Mouse (Mus musculus) heart, adult 18-20 months (tissue): ENCODE data around the gene Itsn1. TPM values are rescaled to one million over a fixed set of nuclear protein-coding genes. Genes with fewer than 3 reads are reported as not detected.
A peak's percentile ranks its signal among the peaks of the same experiment; 100 is the strongest.

Source experiments
- DNase-seq, 2 experiments: peaks; one replicate each; pipeline ENCODE4 v3.0.0; 2021 to 2022; ENCODE audit warnings: mixed read lengths in 1 of 2
- total RNA-seq, 2 experiments: library from RNA; stranded (reverse); gene quantifications; 2 replicates each; pipeline ENCODE4 v1.2.3; 2021

Itsn1 gene
- total RNA-seq, 2 experiments from 2014 or later, result 50.2 to 53.6 TPM

DNA sequence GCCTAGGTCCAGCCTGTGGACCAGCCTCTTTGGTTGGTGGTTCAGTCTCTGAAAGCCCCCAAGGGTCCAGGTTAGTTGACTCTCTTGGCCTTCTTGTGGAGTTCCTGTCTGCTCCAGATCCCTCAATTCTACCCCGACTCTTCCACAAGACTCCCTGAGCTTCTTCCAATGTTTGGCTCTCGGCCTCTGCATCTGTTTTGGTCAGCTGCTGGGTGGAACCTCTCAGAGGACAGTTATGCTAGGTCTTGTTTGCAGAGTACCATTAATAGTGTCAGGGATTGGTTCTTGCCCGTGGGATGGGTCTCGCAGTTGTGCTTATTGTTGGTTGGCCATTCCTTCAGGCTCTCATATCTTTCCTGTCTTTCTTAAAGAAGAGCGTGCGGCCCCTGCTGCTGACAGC lies 39.5 kb downstream of the Itsn1 start:
- peak; percentile 55 to 59 for DNase-seq

DNA sequence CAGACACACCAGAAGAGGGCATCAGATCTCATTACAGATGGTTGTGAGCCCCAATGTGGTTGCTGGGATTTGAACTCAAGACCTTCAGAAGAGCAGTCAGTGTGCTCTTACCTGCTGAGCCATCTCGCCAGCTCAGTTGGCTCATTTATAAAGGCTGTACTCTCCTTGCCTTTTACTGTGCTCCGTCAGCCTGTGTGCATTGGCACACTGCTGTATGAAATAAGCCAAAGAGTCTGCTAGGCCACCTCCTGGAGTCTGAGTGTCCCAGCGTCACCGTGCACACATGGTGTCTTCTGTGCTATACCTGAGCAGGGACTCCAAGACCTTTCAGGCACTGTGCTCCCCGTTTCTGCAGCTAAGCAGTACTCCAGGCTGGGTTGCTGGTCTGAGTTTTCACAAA lies 40.8 kb downstream of the Itsn1 start:
- no peak for DNase-seq

DNA sequence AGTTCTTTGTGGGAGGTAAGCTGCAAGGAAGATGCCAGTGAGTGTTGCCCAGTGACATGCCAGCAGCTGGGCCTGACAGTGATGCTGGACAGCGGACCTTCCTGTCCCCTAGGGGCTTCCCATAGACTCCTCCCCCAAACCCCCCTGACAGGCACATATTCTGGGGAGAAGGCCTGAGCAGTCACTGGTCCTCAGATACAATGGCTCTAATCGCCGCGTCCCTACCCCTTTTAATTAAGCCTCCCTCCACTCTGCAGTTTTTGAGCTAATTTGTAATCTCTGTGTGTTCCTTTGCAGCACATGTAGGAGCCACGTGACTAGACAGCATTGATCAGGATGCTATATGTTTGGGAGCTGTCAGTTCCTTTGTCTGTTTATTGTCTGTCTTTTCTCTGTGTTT lies 41.6 kb downstream of the Itsn1 start:
- no peak for DNase-seq

DNA sequence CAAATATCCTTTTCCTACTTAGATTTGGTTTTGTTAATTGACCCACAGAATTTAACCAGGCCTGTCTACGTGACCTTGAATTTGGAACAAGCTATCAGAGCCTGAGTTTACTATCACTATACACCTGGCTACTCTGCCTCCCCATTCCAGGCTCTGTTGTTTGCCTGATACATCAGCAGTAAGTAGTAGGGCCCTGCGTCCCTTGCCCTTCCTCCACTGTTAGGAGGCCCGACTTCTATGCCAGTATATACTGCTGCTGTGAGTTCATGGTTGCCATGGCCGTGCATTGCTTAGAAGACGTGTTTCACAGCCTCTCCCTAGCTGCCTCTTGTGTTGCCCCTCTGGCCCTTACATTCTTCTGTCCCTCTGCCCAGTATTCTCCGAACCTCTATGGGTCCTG lies 42.3 kb downstream of the Itsn1 start:
- no peak for DNase-seq

DNA sequence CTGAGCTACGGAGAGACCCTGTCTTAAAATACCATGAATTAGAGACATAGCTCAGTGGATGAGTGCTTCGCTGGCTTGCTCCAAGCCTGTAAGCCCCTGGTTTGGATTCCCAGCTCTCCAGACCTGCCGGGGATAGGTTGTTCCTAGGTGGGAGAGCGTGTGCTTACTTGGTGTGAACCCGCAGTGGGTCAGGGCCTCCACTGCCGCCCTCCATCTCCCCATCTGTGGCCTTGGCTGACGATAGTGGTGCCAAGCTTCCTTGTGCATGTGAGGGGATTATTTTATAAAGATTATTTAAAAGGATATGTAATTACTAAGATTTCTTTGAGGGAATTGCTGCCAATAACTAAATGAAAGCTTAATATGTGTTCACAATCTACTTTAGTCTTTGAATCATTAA lies 43.5 kb downstream of the Itsn1 start:
- no peak for DNase-seq

DNA sequence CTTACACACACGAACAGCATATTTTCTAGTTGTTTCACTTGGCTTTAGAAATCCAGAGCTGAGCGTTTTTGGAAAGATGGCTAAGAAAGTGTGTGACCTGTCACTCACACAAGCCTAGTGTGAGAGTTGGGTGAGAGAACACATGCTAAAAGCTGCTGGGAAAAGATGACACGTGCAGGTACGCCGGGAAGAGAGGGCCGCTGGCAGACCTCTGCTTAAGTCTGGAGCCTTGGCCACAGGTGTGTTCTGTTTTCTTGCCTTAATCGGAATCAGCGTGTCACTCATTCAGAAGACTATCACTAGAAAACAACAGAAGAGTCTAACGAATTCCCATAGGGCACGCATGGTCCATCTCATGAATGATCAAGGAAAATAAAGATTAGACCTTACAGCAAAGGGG lies 50.5 kb downstream of the Itsn1 start:
- DNase-seq, result no peak

DNA sequence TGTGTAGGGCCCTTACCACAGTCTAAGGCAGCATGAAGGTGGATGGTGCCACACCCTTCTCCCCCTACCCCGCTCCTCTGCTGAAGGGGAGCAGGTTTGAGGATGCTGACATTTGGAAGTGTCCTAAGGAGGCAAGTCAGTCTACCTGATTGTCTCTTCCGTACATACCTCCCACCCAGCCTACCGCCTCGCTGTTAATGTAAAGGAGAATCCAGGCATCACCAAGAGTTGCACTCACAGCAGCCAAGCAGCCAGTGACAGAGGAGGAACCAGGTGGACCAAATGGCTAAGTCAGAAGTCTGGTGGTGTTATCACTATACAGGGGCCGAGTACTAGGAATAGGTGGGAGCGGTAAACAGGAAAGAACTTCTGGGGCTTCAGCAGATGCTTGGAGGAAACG lies 51.1 kb downstream of the Itsn1 start:
- no peak for DNase-seq

DNA sequence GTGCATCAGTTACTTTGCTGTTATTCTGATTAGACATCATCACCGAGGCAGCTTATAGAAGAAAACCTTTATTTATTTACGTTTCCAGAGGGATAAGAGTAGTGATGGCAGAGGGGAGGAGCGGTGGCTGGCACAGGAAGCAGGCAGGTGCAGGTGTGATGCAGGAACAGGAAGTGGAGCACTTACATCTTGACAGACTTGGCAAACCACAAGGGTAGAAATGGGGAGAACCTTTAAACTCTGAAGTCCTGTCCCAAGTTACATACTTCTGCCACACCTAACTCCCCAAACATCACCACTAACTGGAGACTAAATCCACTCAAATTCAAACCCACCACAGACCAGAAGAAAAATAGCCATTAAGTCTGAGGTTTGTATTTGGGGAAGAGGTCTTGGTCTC lies 51.7 kb downstream of the Itsn1 start:
- DNase-seq, result no peak

DNA sequence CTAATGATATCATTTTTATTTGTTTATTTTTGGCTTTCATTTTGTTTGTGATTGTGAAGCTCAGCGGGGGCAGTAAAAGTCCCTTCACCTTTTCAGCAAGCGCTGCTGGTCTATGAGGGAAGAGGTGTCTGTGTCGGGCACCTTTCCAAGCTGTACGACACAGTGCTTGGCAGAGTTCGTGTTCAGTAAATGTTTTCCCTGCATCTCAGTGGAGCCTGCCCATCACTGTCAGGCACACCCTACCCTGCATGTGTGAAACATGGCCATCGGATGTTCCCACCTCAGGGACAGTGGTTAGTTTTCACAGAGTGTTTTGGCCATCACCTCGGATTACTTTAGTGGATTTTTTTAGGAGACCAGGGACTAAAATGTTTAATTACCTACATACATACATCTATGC lies 54.1 kb downstream of the Itsn1 start:
- no peak for DNase-seq

DNA sequence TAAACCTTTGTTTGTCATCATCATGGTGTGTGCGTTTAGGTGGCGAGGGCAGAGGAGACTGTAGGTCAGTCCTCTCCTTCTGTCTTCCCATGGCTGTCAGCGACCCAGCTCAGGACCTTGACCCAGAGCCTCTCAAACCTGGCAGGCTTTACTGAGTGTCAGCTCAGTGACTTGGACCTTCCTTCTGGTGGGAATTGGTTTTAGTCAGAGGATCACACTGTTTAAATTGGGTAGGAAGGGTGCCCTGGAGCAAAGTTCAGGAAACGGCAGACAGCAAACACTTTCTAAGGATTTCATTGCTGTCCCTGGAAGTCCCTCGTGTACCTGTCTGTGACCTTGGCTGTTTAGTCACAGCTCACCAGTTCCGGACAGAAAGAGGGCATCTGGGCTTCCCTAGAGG lies 55.2 kb downstream of the Itsn1 start:
- DNase-seq, result no peak

DNA sequence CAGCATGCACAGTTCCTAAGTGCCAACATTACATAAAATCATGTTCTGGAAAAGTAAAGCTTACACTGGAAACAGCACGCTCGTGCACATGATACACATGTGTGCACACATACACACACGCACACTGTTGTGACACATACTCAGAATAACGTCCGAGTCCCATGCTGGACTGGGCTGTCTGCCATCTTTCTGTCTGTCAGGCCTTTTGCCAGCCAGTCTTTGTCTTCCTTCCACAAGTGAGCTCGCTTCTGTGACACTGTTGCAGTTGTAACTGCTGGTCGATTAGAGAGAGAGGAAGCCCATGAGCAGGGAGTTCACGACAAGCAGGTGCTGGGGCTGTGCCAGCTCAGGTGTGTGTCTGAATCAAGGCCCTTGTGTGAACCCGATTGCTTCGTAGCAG lies 57.3 kb downstream of the Itsn1 start:
- peak; percentile 80 to 85 for DNase-seq

DNA sequence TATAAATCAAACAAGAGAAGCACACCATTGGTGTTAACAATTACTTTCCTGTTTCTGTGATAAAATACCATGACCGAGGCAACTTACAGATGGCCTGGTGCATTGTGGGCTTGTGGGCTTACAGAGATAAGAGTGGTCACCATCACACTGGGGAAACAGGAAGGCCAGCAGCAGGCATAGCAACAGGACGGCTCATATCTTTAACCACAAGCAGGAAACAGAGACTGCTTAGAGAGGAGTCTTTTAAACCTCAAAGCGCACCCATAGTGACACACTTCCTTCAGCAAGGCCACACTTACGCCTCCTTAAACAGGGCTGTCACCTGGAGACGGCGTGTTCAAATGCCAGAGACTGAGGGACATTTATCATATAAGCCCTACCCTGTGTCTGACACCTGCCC lies 60.6 kb downstream of the Itsn1 start:
- peak in 1 of 2 experiments; percentile 30 for DNase-seq

DNA sequence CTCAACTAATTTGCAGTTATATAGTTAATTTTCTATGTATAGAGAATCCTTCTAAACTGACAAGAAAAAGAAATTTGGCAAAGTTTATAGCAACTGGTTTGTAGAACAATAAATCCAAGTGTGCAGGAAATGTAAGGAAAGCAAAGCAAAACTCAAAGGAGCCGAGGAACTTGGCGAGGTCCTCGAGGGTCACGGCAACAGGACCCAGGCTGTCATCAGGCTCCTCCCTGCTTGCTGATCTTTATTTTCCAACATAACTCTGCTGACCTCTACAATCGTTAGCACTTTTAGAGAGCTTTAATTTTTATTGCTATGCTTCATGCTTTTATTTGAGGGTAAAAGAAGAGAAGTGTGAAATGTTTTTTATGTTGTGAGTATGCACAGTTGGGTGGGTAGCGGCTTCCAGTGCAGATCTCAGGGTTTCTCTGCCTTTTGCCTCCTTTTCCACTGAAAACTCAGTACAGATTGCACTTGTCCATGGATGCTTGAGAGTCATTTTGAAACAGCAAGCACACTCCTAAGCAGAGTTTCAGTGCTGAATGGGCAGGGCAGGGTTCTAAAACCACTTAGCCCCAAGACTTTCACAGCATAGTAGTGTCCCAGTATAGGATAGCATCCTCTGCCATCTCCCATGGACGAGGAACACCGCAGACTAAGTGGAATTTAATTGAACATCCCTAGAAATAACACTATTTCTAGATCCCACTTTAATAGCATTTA lies 63.6 kb downstream of the Itsn1 start:
- no peak for DNase-seq

DNA sequence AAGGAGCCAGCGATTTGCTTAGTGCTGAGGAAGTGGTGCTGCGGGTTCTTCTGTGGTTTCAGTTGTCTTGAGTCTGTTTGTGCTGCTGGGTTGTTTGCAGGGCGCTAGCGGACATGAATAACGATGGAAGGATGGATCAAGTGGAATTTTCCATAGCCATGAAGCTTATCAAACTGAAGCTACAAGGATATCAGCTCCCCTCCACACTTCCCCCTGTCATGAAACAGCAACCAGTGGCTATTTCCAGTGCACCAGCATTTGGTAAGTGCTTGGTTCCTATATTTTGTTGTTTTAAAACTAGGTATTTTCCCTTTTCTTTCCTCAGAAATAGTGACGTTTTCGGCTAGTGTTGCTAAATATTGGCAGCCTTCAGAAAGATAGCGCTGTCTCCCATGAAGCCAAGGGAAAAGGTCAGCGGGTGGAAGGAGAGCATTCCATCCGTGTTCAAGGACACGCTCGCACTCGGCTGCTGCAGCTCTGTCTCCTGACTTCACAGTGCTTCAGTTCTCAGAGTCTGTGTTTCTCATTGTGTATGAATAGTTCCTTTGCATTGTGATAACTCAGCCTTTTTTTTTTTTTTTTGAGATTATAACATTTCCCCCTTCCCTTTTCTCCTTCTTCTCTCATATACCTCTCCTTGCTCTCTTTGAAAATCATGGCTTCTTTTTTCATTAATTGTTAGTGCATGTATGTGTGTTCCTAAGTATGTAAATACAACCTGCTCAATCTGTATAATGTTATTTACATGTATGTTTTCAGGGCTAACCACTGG lies 64.6 kb downstream of the Itsn1 start:
- DNase-seq, result peak; percentile 60

DNA sequence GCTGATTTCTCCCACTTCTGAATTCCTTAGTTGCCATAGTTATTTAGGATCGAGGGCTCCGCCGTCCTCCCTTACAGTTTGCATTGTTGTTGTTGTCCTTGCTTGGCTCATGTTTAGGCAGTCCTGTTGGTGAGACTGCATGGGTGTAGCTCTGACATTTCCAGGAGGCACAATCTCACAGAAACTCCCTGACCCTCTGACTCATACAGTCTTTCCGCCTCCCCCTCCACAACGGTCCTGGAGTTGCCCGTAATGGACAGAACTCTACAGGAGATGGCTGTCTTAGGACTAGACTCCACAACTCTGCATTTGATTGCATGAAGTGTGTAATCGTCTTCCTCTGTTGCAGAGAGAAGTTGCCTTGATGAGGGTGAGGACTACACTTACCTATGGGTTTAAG lies 65.2 kb downstream of the Itsn1 start:
- DNase-seq, result no peak

DNA sequence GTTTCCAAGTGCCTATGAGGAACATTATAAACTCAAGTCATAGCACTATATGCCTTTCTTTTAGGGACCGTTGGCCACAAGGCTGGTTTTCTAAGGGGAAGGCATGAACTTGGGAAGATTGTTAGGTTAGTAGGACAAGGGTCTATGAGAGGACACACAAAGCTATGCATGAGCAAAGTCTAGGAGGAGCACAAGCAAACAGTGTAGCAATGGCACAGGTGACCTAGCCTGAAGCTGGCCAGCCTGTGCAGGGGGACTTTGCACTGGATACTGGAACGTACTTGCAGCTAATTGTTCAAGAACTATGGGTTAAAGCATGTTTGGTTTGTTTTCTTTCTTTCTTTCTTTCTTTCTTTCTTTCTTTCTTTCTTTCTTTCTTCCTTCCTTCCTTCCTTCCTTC lies 66.0 kb downstream of the Itsn1 start:
- DNase-seq, result no peak

DNA sequence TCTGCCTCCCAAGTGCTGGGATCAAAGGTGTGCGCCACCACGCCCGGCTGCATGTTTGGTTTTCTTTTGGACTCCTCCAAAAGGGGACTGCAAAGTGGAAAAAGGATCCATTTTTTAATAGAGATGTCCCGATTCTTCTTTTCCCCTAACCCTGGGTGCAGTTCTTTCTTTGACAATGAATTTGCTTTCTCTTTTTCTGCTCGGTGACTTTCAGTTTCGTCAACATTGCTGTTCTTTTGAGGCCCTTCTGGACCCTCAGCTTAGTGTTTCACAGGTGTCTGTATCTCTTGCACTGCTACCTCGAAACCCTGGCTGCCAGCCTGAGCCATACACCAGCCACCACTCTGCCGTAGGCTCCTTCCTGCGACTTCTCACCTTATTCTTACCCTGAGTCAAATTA lies 66.5 kb downstream of the Itsn1 start:
- no peak for DNase-seq

DNA sequence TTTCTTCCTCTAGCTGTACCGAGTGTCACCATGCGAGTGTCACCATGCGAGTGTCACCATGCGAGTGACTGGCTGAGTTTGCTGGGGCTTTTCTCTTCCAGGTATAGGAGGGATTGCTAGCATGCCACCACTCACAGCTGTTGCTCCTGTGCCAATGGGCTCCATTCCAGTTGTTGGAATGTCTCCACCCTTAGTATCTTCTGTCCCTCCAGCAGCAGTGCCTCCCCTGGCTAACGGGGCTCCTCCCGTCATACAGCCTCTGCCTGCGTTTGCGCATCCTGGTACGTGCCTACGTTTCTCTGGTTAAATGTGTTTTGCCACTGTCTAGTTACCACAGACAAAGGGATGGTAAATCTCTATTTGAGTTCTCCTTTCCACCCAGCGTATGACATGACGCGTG lies 72.3 kb downstream of the Itsn1 start:
- peak; percentile 24 to 35 for DNase-seq

DNA sequence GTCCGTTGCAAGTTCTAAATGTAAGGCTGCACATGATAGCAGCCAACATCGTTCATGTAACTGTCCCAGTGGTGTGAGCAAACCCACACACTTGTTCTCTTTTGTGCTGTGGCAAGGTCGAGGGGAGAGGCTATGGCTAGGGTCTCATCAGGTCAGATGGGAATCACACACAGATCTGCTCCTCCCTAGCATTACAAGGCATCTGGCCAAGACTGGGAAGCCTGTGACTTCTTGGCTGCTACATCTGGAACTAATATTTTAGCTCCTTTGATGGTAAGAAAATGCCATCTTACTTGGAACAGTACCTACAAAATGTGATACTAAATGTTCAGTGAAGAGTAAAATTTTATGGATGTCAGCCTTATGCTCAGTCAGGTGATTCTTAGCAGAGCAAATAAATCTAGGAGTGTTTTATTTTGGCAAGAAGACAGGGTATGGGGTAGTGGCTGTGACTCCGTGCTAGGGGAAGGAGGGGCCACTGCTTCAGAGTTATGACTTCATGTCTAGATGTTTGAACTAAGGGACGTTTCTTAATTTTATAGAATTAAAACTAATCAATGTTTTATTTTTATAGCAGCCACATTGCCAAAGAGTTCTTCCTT lies 73.5 kb downstream of the Itsn1 start:
- no peak for DNase-seq

DNA sequence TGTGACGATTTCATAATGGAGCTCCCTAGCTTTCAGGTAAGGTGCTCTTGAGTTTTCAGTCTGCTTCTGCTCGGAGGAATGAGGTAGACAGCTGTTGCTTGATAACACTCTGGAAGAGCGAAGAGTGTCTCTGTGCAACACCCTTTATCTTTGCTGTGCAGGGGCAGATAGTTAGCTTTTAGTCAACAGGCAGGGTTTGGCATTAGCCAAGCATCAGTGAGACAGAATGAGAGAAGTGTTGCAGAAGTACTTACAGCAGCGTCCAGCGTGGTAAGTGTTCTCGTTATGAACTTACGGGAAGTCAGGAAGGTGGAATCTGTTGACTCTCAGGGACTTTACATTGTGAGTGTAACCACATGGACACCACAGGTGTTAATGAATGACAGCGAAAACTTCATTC lies 75.3 kb downstream of the Itsn1 start:
- DNase-seq, result no peak

DNA sequence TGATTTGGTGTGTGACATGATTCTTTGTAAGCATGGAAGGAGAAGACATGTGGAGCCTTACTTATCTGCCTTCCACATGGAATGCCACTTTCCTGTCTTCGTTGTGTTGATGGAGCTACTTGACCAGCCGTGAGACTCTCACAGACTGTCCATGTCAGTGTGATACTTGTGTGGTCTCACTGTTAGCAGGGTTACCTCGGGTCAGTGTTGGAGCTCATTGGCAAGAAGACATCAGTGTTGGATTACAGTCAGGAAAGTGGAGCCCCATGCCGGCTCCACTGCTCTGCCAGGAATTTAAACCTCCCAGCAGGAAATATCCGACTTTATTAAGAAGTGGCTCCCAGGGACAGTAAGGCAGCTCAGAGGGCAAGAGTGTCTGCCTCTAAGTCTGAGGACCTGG lies 75.8 kb downstream of the Itsn1 start:
- peak in 1 of 2 experiments; percentile 59 for DNase-seq

DNA sequence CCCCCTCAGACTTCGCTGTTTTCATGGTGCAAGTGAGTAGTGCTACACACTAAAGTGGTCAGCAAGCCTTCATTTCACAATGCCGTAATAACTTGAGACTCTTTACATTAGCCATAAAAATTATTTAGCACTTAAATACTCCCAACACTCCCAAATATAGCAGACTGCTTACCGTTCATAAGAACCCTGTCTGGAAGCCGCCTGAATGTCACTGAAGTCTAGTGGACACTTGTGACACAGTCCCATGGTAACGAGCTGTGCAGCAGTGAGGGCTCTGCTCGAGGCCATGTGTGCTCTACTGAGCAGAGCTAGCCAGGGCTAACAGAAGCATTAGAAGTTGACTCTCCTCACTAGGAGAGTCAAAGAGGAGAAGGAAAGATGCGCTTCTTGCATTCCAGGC lies 81.2 kb downstream of the Itsn1 start:
- DNase-seq, result no peak

DNA sequence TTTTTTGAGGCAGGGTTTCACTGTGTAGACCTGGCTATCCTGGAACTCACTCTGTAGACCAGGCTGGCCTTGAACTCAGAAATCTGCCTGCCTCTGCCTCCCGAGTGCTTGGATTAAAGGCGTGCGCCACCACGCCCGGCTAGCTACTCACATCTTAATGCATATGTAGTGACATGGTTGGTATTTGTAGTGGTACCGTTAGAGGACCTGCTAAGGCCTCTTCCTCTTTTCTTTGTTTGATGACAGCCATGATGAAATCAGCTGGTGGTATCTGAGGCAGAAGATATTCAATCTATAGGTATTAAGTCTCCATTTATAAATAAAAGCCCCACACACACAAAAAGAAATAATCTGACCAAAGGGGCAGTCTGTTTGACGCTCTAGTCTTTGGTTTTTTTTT lies 82.3 kb downstream of the Itsn1 start:
- DNase-seq, result no peak

DNA sequence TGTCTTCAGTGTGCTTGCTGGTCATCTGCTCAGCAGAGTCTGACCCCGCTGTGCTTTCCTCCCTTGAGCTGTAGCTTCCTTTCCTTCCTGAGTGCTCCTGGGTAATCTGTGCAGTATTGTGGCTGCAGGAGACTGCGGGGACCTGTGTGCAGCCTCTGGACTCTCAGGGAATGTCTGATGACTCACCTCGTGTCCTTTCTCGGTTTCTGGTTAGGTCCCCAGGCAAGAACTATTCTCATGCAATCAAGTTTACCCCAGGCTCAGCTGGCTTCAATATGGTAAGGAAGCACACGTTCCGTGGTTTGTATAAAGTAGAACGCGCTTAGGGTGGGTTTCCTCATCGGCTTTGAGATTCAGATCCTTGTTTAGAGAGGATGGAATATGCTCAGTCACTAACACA lies 82.8 kb downstream of the Itsn1 start:
- no peak for DNase-seq
